Mouse (Mus musculus) limb, embryonic 13.5 days (tissue): ENCODE results near the gene Rnf5. TPM values are rescaled to one million over a fixed set of nuclear protein-coding genes. Genes with fewer than 3 reads are reported as not detected.

Experiments
- ATAC-seq: fragments of 200-750 bp; cut with Nextera tagmentation; 2 replicates; pipeline ENCODE4 v1.8.0; 2017; ENCODE audit warnings: low read depth, moderate number of reproducible peaks, moderate TSS enrichment; ENCODE audit not compliant: low FRiP score
- H3K27ac ChIP-seq: fragments of 300-500 bp; sonication (generic); 2 replicates; pipeline ENCODE4 v1.5.1; 2015; ENCODE audit warnings: inconsistent platforms, mild to moderate bottlenecking, moderate library complexity
- H3K27me3 ChIP-seq: fragments of 300-500 bp; sonication (generic); 2 replicates; pipeline ENCODE4 v1.6.1; 2015; ENCODE audit warnings: mild to moderate bottlenecking, inconsistent platforms
- H3K36me3 ChIP-seq: fragments of 300-500 bp; sonication (generic); 2 replicates; pipeline ENCODE4 v1.6.1; 2015; ENCODE audit warnings: inconsistent platforms, mild to moderate bottlenecking, moderate library complexity
- H3K4me1 ChIP-seq: fragments of 300-500 bp; sonication (generic); 2 replicates; pipeline ENCODE4 v1.6.1; 2015; ENCODE audit warnings: inconsistent platforms
- H3K4me2 ChIP-seq: fragments of 300-500 bp; sonication (generic); replicated peaks from 2 replicates; pipeline ENCODE4 v1.6.1; 2015; ENCODE audit warnings: inconsistent platforms, mild to moderate bottlenecking, moderate library complexity
- H3K4me3 ChIP-seq: fragments of 300-500 bp; sonication (generic); 2 replicates; pipeline ENCODE4 v1.5.1; 2015; ENCODE audit warnings: moderate library complexity, mild to moderate bottlenecking, inconsistent platforms
- H3K9ac ChIP-seq: fragments of 300-500 bp; sonication (generic); 2 replicates; pipeline ENCODE4 v1.6.1; 2015; ENCODE audit warnings: mild to moderate bottlenecking, inconsistent platforms
- H3K9me3 ChIP-seq: fragments of 300-500 bp; sonication (generic); 2 replicates; pipeline ENCODE4 v1.6.1; 2016; ENCODE audit warnings: inconsistent platforms
- WGBS: fragments of 180-500 bp; shearing (Covaris S2); methylation state at CpG from one replicate; pipeline ENCODE4 v1.1.7; 2015; 5-methylcytosine and 5-hydroxymethylcytosine counted together
- polyA plus RNA-seq: library from polyadenylated mRNA; unstranded; fragments of >200 nt; fragmentation: Nextera tagmentation; extraction: Ambion mirVana; gene quantifications from 2 replicates; pipeline ENCODE4 v1.2.1, GENCODE M21; 2015

The Rnf5 gene
- polyA plus RNA-seq, 1 experiment from 2014 or later: 135 TPM

DNA sequence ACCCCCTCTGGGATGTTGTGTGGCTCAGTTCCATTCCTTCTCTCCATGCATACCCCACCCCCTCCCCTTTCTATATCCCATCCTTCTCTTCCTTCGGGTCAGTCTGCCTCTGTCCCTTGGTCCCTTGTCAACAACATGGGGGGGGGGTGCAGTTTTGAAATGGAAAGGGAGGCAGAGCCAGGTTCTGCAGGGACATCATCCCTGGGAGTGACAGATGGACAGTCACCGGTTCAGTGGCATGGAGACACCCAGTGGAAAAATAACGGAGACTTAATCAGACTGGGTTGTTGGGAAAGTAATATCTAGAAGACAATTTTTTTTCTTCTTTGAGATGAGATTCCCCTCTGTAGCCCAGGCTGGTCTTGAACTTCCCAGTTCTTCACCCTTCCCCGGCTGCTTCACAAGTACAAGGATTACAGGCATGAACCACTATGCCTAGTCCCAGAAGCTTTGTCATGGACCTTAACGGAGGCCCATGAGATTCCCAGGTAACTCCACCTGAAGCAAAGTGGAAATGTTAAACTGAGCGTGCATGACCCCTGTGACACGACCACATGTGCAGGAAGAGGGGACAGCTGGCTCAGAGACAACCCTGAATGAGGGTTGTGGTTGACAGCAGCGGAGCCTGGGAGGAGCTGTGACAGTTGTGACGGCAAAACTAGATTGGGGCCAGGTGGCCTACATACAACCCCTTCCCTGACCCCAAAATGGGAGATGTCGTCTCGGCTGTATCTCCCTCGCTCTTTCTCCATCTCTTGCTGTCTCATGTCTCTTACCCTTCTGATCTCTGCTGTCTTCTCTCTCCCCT lies 26.5 kb upstream of the Rnf5 start:
- ATAC-seq: no peak
- WGBS: 17% methylated on average over 12 of the region's 12 CpGs
- peak overlapping the region; percentile 94 for H3K4me2 ChIP-seq
- H3K27ac ChIP-seq: no peak overlapping the region
- peaks cover 58% of the 10 kb centered on the region for H3K27me3 ChIP-seq
- H3K36me3 ChIP-seq: peaks cover 8% of the 10 kb centered on the region; the same call in 1 of the 2 replicates
- H3K9me3 ChIP-seq: no peaks in the 10 kb centered on the region
- H3K4me3 ChIP-seq: peak overlapping the region; percentile 79
- peaks cover 56% of the 10 kb centered on the region for H3K4me1 ChIP-seq
- H3K9ac ChIP-seq: 0 out of 2 replicates have a peak overlapping the region, but pooled peaks have one; percentile 39

DNA sequence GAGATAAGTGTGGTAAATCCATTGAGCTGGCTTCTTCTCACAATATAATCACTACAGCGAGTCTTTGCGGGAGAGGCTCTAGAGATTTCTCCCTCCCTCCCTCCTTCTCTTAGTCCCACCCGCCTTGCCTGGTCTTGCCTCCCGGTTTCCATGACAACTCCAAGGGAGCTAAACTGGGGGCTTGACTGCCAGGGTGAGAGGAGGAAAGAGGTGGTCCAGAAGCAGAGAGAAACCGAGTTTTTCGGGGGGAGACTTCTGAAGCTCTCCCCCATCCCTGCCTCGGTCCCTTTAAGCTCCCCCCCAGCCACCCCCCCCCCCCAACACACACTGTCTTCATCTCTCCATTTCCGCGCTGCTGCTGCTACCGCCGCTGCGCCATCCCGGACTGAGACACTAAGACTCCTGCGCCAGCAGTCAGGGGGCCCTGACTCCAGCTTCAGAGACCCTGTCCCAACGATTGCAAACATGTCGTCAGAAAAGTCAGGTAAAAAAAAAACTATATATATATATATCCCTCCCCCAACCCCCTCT lies 25.8 kb upstream of the Rnf5 start, which contains the start of gene Prrt1:
Gene Prrt1, plus strand, starts transcription at position 313 of the 531 bp plus-strand sequence.
- H3K4me1 ChIP-seq: peaks cover 56% of the 10 kb centered on the region
- H3K36me3 ChIP-seq: peaks cover 9% of the 10 kb centered on the region; the same call in 1 of the 2 replicates
- no peak for ATAC-seq

DNA sequence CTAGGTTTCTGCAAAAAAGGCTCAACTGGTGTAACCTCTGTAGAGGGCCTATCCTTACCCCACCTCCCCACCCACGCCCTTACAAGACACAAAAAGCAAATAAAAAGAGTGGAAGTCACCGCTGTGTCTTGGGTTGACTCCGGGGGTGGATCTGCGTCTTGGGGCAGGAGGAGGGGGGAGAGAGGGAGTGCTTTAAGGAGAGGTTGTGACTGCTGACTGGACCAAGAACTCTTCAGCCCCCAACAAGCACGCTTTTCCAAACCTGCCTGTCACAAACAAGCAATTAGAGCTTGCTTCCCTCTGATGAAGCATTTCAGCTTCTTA lies 25.1 kb upstream of the Rnf5 start:
- peaks cover 56% of the 10 kb centered on the region for H3K4me1 ChIP-seq
- H3K9ac ChIP-seq: peak overlapping the region; percentile 77
- H3K9me3 ChIP-seq: no peaks in the 10 kb centered on the region
- H3K36me3 ChIP-seq: peaks cover 13% of the 10 kb centered on the region; the same call in 1 of the 2 replicates
- peak overlapping the region; percentile 94 for H3K4me2 ChIP-seq
- peaks cover 52% of the 10 kb centered on the region for H3K27me3 ChIP-seq
- WGBS: 31% methylated on average over 5 of the region's 5 CpGs
- peak overlapping the region; percentile 79 for H3K4me3 ChIP-seq
- H3K27ac ChIP-seq: peak overlapping the region; percentile 95; the same call in 1 of the 2 replicates
- no peak for ATAC-seq

More for the DNA sequence above, 25.8 kb upstream of the Rnf5 start, which contains the start of gene Prrt1:
- WGBS: 2% methylated on average over 13 of the region's 16 CpGs
- H3K27me3 ChIP-seq: peaks cover 58% of the 10 kb centered on the region
- H3K9ac ChIP-seq: peak within 1 kb of the TSS; percentile 77
- H3K9me3 ChIP-seq: no peaks in the 10 kb centered on the region
- peak within 1 kb of the TSS; percentile 79 for H3K4me3 ChIP-seq
- H3K4me2 ChIP-seq: peak within 1 kb of the TSS; percentile 94
- H3K27ac ChIP-seq: peak within 1 kb of the TSS; percentile 95; the same call in 1 of the 2 replicates

DNA sequence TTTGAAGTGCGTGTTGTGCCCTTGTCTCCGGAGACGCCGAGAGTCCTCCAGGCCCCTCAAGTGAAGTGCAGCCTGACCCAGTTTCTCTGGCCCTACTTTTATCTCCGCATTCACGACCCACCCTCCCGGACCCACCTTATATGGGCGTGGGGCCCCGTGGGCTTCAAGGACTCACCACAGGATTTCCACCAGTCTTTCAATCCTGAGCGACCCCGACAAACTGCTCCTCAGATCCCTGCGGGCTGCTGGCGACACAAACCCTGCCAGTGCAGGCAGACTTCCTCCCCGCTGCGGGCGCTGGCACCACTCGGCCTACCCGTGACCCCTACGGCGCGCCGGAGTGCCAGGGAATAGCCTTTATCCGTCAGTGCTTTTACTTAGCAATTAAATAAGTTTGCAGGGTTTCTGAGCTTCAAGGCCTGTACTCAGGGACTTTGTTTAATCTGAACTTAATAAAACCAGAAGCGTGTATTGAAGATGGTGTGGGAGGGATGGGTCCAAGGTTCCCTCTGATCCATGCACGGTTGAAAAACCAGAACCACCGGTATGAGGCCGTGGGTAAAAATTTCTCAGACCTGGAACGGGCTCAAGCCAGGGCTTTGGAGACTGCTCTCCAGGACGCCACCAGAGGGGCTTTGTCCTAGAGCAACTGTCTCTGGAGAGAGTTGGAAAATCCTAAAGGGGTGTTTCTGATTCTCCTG lies 24.6 kb upstream of the Rnf5 start, which contains the start of gene Ppt2:
Gene Ppt2, minus strand, starts transcription at position 568 of the 701 bp plus-strand sequence.
- peak within 1 kb of the TSS; percentile 94 for H3K4me2 ChIP-seq
- WGBS: 4% methylated on average over 29 of the region's 29 CpGs
- peaks cover 47% of the 10 kb centered on the region for H3K27me3 ChIP-seq
- peaks cover 56% of the 10 kb centered on the region for H3K4me1 ChIP-seq
- H3K36me3 ChIP-seq: peaks cover 18% of the 10 kb centered on the region
- peak within 1 kb of the TSS; percentile 79 for H3K4me3 ChIP-seq
- H3K9me3 ChIP-seq: no peaks in the 10 kb centered on the region
- ATAC-seq: no peak
- H3K27ac ChIP-seq: peak within 1 kb of the TSS; percentile 95
- peak within 1 kb of the TSS; percentile 77 for H3K9ac ChIP-seq

DNA sequence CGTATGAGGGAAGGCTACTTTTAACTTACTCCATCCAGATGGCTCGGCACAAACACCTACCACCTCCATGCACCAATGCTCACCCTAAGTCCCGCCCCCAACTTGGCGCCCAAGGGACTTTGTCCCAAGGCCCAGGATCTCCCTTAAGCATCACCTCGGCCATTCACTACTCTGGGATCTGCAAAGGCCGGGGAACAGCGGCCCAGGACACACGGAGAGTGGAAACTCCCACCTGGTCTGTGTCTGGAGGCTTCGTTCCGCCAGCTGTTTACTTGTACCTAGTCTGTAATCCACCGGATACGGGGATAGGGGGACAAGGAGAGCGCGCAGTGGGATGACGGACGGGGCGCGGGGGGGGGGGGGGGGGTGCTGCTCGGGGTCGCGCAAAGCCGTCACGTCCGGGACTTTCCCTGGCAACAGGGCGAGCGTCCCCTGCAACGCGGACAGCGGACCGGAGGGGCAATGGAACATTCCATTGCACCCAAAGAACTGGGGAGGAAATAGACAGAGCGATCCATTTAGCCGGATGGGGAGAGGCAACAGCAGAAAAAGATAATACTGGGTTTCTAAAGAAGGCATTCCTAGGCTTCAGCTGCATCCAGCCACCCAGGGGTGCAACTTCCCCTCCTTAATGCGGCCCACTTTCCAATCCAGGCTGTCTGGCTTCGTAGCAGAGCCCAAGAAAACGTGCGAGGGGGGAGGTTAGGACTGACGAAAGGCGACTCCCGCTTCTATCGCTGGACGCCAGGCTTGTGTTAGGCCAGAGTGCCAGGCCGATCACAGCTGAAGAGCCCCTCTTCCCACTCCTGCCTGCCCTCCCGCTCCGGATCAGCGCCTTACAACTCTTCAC lies 23.8 kb upstream of the Rnf5 start:
- peak overlapping the region; percentile 95 for H3K27ac ChIP-seq
- H3K9ac ChIP-seq: peak overlapping the region; percentile 77
- H3K4me1 ChIP-seq: peaks cover 52% of the 10 kb centered on the region
- no peaks in the 10 kb centered on the region for H3K9me3 ChIP-seq
- peak; percentile 87 for ATAC-seq
- H3K27me3 ChIP-seq: peaks cover 39% of the 10 kb centered on the region
- WGBS: under 1% methylated on average over 45 of the region's 45 CpGs
- H3K4me2 ChIP-seq: peak overlapping the region; percentile 94
- peaks cover 26% of the 10 kb centered on the region for H3K36me3 ChIP-seq
- H3K4me3 ChIP-seq: peak overlapping the region; percentile 79

DNA sequence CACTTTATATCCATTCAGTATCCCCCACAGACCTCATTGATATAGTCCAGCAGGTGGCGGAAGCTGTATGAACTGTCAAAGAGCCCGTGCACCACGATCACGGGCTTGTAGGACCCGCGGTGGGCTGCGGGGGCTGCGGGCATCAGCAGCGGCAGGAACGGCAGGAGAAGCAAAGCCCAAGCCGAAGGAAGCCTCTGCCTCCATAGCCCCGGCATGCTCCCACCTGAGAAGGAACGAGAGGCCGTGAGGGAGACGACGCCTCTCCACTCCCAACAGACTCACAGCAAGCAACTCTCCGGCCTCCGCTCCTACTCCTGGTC lies 23.2 kb upstream of the Rnf5 start:
- H3K9me3 ChIP-seq: no peaks in the 10 kb centered on the region
- peaks cover 32% of the 10 kb centered on the region for H3K36me3 ChIP-seq
- ATAC-seq: no peak
- peaks cover 33% of the 10 kb centered on the region for H3K27me3 ChIP-seq
- WGBS: under 1% methylated on average over 18 of the region's 18 CpGs
- peak overlapping the region; percentile 79 for H3K4me3 ChIP-seq
- peak overlapping the region; percentile 85 for H3K27ac ChIP-seq
- H3K9ac ChIP-seq: peak overlapping the region; percentile 77
- H3K4me1 ChIP-seq: peaks cover 46% of the 10 kb centered on the region
- H3K4me2 ChIP-seq: peak overlapping the region; percentile 94

DNA sequence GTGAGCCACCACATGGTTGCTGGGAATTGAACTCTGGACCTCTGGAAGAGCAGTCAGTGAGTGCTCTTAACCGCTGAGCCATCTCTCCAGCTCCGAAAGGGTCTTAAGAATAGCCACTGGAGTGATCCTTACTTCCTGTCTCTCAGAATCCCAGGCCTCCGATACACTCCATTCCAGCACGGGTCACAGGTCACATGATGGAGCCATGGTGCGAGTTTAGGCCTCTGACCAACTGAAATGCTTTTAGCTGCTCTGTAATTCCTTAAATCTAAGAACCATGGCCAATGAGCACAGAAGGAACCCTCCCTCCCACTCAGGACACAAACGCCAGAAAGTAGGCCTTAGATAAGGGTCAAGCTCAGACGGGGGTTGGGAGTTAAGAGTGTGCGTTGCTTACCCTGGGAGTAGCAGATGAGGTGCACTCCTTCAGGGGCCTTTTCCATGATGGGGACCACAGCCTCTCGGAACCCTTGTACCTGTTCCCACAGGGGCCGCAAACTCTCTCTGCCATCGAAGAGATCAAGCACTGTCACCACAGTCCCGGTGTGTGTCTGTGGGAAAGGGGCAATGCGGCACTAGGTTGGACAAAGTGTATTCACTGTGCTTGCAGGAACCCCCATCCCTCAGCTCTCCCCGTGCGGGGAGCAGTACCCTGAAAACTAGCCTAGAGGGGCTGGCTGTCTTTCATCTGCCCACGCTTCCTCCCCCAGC lies 22.7 kb upstream of the Rnf5 start:
- Histone ChIP-seq H3K4me3 (peak overlapping the region; percentile 79), H3K27ac (peak overlapping the region; percentile 85; the same call in 1 of the 2 replicates)
- 52% methylated on average over 16 of the region's 16 CpGs for WGBS

DNA sequence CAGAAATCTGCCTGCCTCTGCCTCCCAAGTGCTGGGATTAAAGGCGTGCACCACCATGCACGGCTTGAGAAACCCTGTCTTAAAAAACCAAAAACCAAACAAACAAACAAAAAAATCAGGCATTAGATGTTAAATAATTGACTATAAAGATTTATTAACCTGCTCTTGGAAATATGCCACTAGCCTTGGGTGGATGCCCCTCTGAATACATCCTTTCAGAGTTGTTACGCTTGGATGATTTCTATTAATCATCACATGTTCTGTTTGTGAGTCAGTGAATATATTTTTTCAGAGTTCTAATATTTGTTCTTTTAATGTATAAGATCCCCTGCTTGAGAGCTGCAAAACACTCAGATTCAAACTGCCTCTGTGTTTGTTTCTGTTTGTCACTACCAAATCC lies 21.5 kb upstream of the Rnf5 start:
- ATAC-seq: no peak
- Histone ChIP-seq H3K4me2 (no peak overlapping the region), H3K27ac (no peak overlapping the region), H3K4me3 (no peak overlapping the region), H3K36me3 (peaks cover 46% of the 10 kb centered on the region), H3K9ac (no peak overlapping the region), H3K4me1 (peaks cover 33% of the 10 kb centered on the region), H3K9me3 (no peaks in the 10 kb centered on the region), H3K27me3 (peaks cover 16% of the 10 kb centered on the region)
- WGBS: 88% methylated on average over 3 of the region's 3 CpGs

More for the DNA sequence above, 22.7 kb upstream of the Rnf5 start:
- Histone ChIP-seq H3K36me3 (peaks cover 37% of the 10 kb centered on the region), H3K9me3 (no peaks in the 10 kb centered on the region), H3K9ac (peak overlapping the region; percentile 77), H3K27me3 (peaks cover 28% of the 10 kb centered on the region), H3K4me1 (peaks cover 41% of the 10 kb centered on the region), H3K4me2 (peak overlapping the region; percentile 94)
- no peak for ATAC-seq

DNA sequence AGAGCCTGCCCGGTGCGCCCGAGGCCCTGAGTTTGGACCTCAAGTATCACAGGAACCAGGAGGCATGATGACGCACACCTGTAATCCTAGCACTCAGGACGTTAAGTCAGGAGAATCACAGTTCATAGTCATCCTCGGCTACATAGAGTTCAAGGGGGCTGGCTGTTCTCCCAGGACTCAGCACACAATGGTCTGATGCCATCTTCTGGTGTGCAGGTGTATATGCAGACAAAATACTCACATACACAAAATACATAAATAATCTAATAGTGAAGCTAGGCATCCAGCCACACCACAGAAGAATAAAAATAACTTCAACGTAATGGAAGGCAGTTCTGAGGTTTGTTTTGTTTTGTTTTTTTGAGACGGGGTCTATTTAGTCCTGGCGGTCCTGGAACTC lies 19.7 kb upstream of the Rnf5 start:
- Histone ChIP-seq H3K9me3 (no peaks in the 10 kb centered on the region), H3K4me1 (peaks cover 15% of the 10 kb centered on the region), H3K9ac (no peak overlapping the region), H3K36me3 (peaks cover 61% of the 10 kb centered on the region), H3K4me2 (no peak overlapping the region), H3K4me3 (no peak overlapping the region), H3K27me3 (no peaks in the 10 kb centered on the region), H3K27ac (no peak overlapping the region)
- ATAC-seq: no peak
- 87% methylated on average over 9 of the region's 9 CpGs for WGBS

DNA sequence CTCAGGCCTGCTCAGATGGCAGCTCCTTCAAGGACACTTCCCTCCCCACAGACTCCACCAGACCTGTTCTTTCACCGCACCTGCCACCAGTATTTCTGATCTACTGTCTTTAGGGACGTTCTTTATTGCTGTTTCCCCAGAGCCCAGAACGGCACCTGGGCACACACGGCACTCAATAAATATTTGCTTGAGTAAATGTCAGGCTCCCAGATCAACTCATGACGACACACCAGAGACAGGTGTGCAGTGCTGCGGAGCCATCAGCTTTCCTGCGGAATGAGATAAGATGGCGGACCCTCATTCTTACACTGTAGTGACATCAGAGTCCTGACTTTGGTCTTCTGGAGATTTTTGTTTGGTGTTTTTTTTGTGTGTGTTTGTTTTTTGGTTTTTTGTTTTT lies 17.5 kb upstream of the Rnf5 start:
- Histone ChIP-seq H3K27ac (no peak overlapping the region), H3K9ac (0 out of 2 replicates have a peak overlapping the region, but pooled peaks have one; percentile 19), H3K4me2 (no peak overlapping the region), H3K9me3 (no peaks in the 10 kb centered on the region), H3K36me3 (peaks cover 78% of the 10 kb centered on the region), H3K27me3 (no peaks in the 10 kb centered on the region), H3K4me3 (no peak overlapping the region), H3K4me1 (peaks cover 5% of the 10 kb centered on the region)
- no peak for ATAC-seq
- WGBS: 81% methylated on average over 8 of the region's 8 CpGs

DNA sequence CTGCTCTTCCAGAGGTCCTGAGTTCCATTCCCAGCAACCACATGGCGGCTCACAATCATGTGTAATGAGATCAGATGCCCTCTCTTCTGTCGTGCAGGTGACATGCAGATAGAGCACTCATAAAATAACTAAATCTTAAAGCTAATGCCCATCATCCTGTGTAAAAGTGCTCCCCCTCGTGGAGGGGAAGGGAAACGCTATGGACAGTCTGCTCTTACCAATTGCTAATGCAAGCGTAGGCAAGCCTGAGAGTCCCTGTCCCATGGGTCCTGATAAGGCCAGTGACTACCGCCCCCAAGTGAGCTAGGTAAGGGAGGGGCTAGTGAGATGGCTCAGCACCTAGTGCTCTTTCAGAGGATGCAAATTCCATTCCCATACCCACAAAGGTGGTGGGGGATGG lies 15.5 kb upstream of the Rnf5 start:
- no peak overlapping the region for H3K9ac ChIP-seq
- no peaks in the 10 kb centered on the region for H3K4me1 ChIP-seq
- WGBS: 25% methylated on average over 6 of the region's 6 CpGs
- ATAC-seq: peak; percentile 7; the same call in 1 of the 2 replicates
- peaks cover 87% of the 10 kb centered on the region for H3K36me3 ChIP-seq
- H3K4me2 ChIP-seq: no peak overlapping the region
- no peaks in the 10 kb centered on the region for H3K9me3 ChIP-seq
- no peak overlapping the region for H3K4me3 ChIP-seq
- no peak overlapping the region for H3K27ac ChIP-seq
- no peaks in the 10 kb centered on the region for H3K27me3 ChIP-seq
